Mouse (Mus musculus) midbrain, embryonic 12.5 days (tissue): ENCODE measurements at regions not wholly inside any gene's neighbourhood (a gene's known extent, or its start where the extent isn't known, plus 50 kb on each side); places are given as distances from the start of the nearest gene placed in this dataset.

Source experiments
- ATAC-seq: fragments of 200-750 bp; cut with Nextera tagmentation; 2 replicates; pipeline ENCODE4 v1.8.0; 2017; ENCODE audit warnings: low read depth, moderate TSS enrichment, moderate library complexity; ENCODE audit not compliant: low FRiP score
- H3K27ac ChIP-seq: fragments of 300-500 bp; sonication (generic); replicated peaks from 2 replicates; pipeline ENCODE4 v1.5.1; 2016; ENCODE audit warnings: mild to moderate bottlenecking
- H3K27me3 ChIP-seq: fragments of 300-500 bp; sonication (generic); 2 replicates; pipeline ENCODE4 v1.6.1; 2016; ENCODE audit warnings: mild to moderate bottlenecking
- H3K36me3 ChIP-seq: fragments of 300-500 bp; sonication (generic); 2 replicates; pipeline ENCODE4 v1.6.1; 2016
- H3K4me1 ChIP-seq: fragments of 300-500 bp; sonication (generic); 2 replicates; pipeline ENCODE4 v1.6.1; 2016
- H3K4me2 ChIP-seq: fragments of 300-500 bp; sonication (generic); replicated peaks from 2 replicates; pipeline ENCODE4 v1.6.1; 2016; ENCODE audit warnings: mild to moderate bottlenecking, moderate library complexity
- H3K4me3 ChIP-seq: fragments of 300-500 bp; sonication (generic); 2 replicates; pipeline ENCODE4 v1.5.1; 2016; ENCODE audit warnings: mild to moderate bottlenecking
- H3K9ac ChIP-seq: fragments of 300-500 bp; sonication (generic); replicated peaks from 2 replicates; pipeline ENCODE4 v1.6.1; 2016; ENCODE audit warnings: mild to moderate bottlenecking, moderate library complexity
- H3K9me3 ChIP-seq: fragments of 300-500 bp; sonication (generic); 2 replicates; pipeline ENCODE4 v1.6.1; 2016; ENCODE audit warnings: mild to moderate bottlenecking
- WGBS: fragments of 180-500 bp; shearing (Covaris S2); methylation state at CpG from one replicate; pipeline ENCODE4 v1.1.7; 2016; 5-methylcytosine and 5-hydroxymethylcytosine counted together

- Histone ChIP-seq H3K27me3 (no peaks in the 10 kb centered on the region), H3K4me1 (peaks cover 24% of the 10 kb centered on the region), H3K9ac (no peak overlapping the region), H3K9me3 (no peaks in the 10 kb centered on the region), H3K36me3 (no peaks in the 10 kb centered on the region), H3K4me2 (no peak overlapping the region), H3K27ac (no peak overlapping the region), H3K4me3 (no peak overlapping the region)
- no peak for ATAC-seq
- WGBS = 51% methylated on average over 3 of the region's 3 CpGs
Observed at GRCm38 (mm10) chr1:128680538-128680937, 88.4 kb upstream of the Cxcr4 start.

- H3K36me3 ChIP-seq = no peaks in the 10 kb centered on the region
- H3K4me3 ChIP-seq = no peak overlapping the region
- H3K4me1 ChIP-seq = peaks cover 19% of the 10 kb centered on the region
- no peaks in the 10 kb centered on the region for H3K9me3 ChIP-seq
- H3K27ac ChIP-seq = no peak overlapping the region
- no peak overlapping the region for H3K4me2 ChIP-seq
- ATAC-seq = no peak
- no peak overlapping the region for H3K9ac ChIP-seq
- WGBS = 82% methylated on average over 5 of the region's 5 CpGs
- no peaks in the 10 kb centered on the region for H3K27me3 ChIP-seq
Observed at GRCm38 (mm10) chr1:128680012-128680411, 87.9 kb upstream of the Cxcr4 start.

GRCm38 (mm10) chr1:128679005-128679980, 87.2 kb upstream of the Cxcr4 start:
- Histone ChIP-seq H3K4me3 (no peak overlapping the region), H3K4me2 (0 out of 2 replicates have a peak overlapping the region, but pooled peaks have one; percentile 9), H3K36me3 (no peaks in the 10 kb centered on the region), H3K27me3 (no peaks in the 10 kb centered on the region), H3K9me3 (no peaks in the 10 kb centered on the region), H3K9ac (no peak overlapping the region), H3K27ac (peak overlapping the region; percentile 76), H3K4me1 (peaks cover 19% of the 10 kb centered on the region)
- 0 out of 2 replicates have a peak, but pooled peaks have one; percentile 13 for ATAC-seq
- 38% methylated on average over 18 of the region's 18 CpGs for WGBS

- no peak for ATAC-seq
- Histone ChIP-seq H3K9ac (no peak overlapping the region), H3K4me3 (no peak overlapping the region), H3K4me1 (peaks cover 18% of the 10 kb centered on the region), H3K4me2 (no peak overlapping the region), H3K27ac (no peak overlapping the region), H3K36me3 (no peaks in the 10 kb centered on the region), H3K9me3 (no peaks in the 10 kb centered on the region), H3K27me3 (no peaks in the 10 kb centered on the region)
- WGBS = 80% methylated on average over 5 of the region's 5 CpGs
Observed at GRCm38 (mm10) chr1:128675538-128675937, 83.4 kb upstream of the Cxcr4 start.

GRCm38 (mm10) chr1:128672306-128672705, 80.2 kb upstream of the Cxcr4 start:
- Histone ChIP-seq H3K36me3 (no peaks in the 10 kb centered on the region), H3K9me3 (no peaks in the 10 kb centered on the region), H3K9ac (no peak overlapping the region), H3K4me2 (no peak overlapping the region), H3K4me3 (no peak overlapping the region), H3K27me3 (no peaks in the 10 kb centered on the region), H3K27ac (no peak overlapping the region), H3K4me1 (peaks cover 19% of the 10 kb centered on the region)
- 97% methylated on average over 3 of the region's 3 CpGs for WGBS
- ATAC-seq = no peak

- H3K36me3 ChIP-seq = no peaks in the 10 kb centered on the region
- ATAC-seq = no peak
- 85% methylated on average over 3 of the region's 3 CpGs for WGBS
- H3K4me1 ChIP-seq = peaks cover 19% of the 10 kb centered on the region
- H3K27me3 ChIP-seq = no peaks in the 10 kb centered on the region
- H3K27ac ChIP-seq = no peak overlapping the region
- H3K9me3 ChIP-seq = no peaks in the 10 kb centered on the region
- no peak overlapping the region for H3K4me3 ChIP-seq
- H3K4me2 ChIP-seq = no peak overlapping the region
- no peak overlapping the region for H3K9ac ChIP-seq
Observed at GRCm38 (mm10) chr1:128671495-128671894, 79.4 kb upstream of the Cxcr4 start.

- no peak overlapping the region for H3K4me2 ChIP-seq
- no peak for ATAC-seq
- no peaks in the 10 kb centered on the region for H3K27me3 ChIP-seq
- peaks cover 19% of the 10 kb centered on the region for H3K4me1 ChIP-seq
- 66% methylated on average over 5 of the region's 5 CpGs for WGBS
- H3K4me3 ChIP-seq = no peak overlapping the region
- no peak overlapping the region for H3K27ac ChIP-seq
- no peaks in the 10 kb centered on the region for H3K36me3 ChIP-seq
- no peak overlapping the region for H3K9ac ChIP-seq
- no peaks in the 10 kb centered on the region for H3K9me3 ChIP-seq
Observed at GRCm38 (mm10) chr1:128671016-128671415, 78.9 kb upstream of the Cxcr4 start.

- no peak overlapping the region for H3K4me2 ChIP-seq
- H3K4me1 ChIP-seq = peaks cover 19% of the 10 kb centered on the region
- 18% methylated on average over 2 of the region's 2 CpGs for WGBS
- ATAC-seq = peak; percentile 77
- no peak overlapping the region for H3K9ac ChIP-seq
- no peaks in the 10 kb centered on the region for H3K36me3 ChIP-seq
- peak overlapping the region; percentile 11; the same call in 1 of the 2 replicates for H3K27ac ChIP-seq
- no peaks in the 10 kb centered on the region for H3K27me3 ChIP-seq
- no peak overlapping the region for H3K4me3 ChIP-seq
- H3K9me3 ChIP-seq = no peaks in the 10 kb centered on the region
Observed at GRCm38 (mm10) chr1:128669241-128669666, 77.2 kb upstream of the Cxcr4 start.

- peak overlapping the region; percentile 11; the same call in 1 of the 2 replicates for H3K27ac ChIP-seq
- no peaks in the 10 kb centered on the region for H3K9me3 ChIP-seq
- no peaks in the 10 kb centered on the region for H3K27me3 ChIP-seq
- no peak overlapping the region for H3K4me3 ChIP-seq
- no peaks in the 10 kb centered on the region for H3K36me3 ChIP-seq
- no peak overlapping the region for H3K9ac ChIP-seq
- H3K4me2 ChIP-seq = no peak overlapping the region
- WGBS = 85% methylated on average over 6 of the region's 6 CpGs
- peaks cover 19% of the 10 kb centered on the region for H3K4me1 ChIP-seq
- no peak for ATAC-seq
Observed at GRCm38 (mm10) chr1:128668718-128669117, 76.6 kb upstream of the Cxcr4 start.

- no peaks in the 10 kb centered on the region for H3K36me3 ChIP-seq
- H3K27me3 ChIP-seq = no peaks in the 10 kb centered on the region
- no peak overlapping the region for H3K4me3 ChIP-seq
- 93% methylated on average over 4 of the region's 4 CpGs for WGBS
- no peak overlapping the region for H3K4me2 ChIP-seq
- H3K4me1 ChIP-seq = peaks cover 19% of the 10 kb centered on the region
- no peak for ATAC-seq
- H3K9me3 ChIP-seq = no peaks in the 10 kb centered on the region
- H3K9ac ChIP-seq = no peak overlapping the region
- no peak overlapping the region for H3K27ac ChIP-seq
Observed at GRCm38 (mm10) chr1:128667121-128667762, 75.1 kb upstream of the Cxcr4 start.

GRCm38 (mm10) chr1:128663207-128663606, 71.1 kb upstream of the Cxcr4 start:
- Histone ChIP-seq H3K4me2 (no peak overlapping the region), H3K27me3 (no peaks in the 10 kb centered on the region), H3K4me1 (peaks cover 8% of the 10 kb centered on the region), H3K27ac (no peak overlapping the region), H3K9me3 (no peaks in the 10 kb centered on the region), H3K4me3 (no peak overlapping the region), H3K9ac (no peak overlapping the region), H3K36me3 (no peaks in the 10 kb centered on the region)
- 91% methylated on average over 2 of the region's 2 CpGs for WGBS
- ATAC-seq = no peak

GRCm38 (mm10) chr1:128659857-128660256, 67.8 kb upstream of the Cxcr4 start:
- peaks cover 14% of the 10 kb centered on the region for H3K4me1 ChIP-seq
- H3K9ac ChIP-seq = no peak overlapping the region
- no peak overlapping the region for H3K4me2 ChIP-seq
- H3K27ac ChIP-seq = no peak overlapping the region
- no peaks in the 10 kb centered on the region for H3K9me3 ChIP-seq
- H3K27me3 ChIP-seq = no peaks in the 10 kb centered on the region
- ATAC-seq = no peak
- no peaks in the 10 kb centered on the region for H3K36me3 ChIP-seq
- H3K4me3 ChIP-seq = no peak overlapping the region
- WGBS = 50% methylated on average over 1 of the region's 1 CpGs
